Mouse (Mus musculus): ENCODE measurements around the gene Rftn1.

DNA sequence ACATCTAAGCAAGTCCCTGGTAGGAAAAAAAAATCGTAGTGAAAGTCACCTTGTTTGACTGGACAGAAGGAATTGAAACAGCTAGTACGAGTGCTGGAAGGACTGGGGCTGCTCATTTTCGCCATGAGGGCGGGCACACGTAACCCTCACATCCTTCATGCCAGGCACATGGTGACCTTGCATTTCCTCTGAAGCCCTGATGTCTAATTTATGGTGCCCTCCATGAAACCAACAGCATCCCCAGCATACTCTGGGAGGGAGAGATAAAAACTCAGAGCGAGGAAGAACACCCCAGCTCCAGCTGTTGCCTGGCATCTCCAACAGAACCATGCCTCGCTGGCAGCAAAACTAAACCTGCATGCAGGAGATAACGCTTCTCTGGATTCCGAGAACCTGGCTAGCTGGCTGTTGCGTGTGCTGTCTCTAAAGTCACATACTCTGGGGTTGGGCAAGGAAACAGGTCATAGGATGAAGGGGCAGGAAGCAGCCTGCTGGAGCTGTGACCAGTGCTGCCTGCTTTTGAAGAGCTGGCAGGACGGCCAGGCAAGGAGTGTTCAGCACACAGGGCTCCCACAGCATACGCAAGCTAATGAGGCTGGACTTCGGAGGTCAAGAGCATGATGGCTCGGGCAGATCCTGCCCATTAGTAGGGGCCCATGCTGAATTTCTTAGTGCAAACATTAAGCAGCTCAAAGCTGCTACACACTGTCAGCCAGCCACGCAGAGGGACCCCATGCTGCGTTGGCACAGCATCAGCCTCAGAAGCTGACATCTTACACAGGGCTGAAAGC lies 170.1 kb downstream of the Rftn1 start:
- TF ChIP-seq CTCF (IDR thresholded peaks at IDR 0.05; ENCODE audit: extremely low read depth, insufficient read depth, low read length) (no peak), POLR2A (IDR thresholded peaks at IDR 0.05; ENCODE audit: extremely low read depth, insufficient read depth, low read length) (no peak)
